Mouse (Mus musculus) liver, embryonic 14.5 days (tissue): ENCODE data around the gene Wif1. TPM values are rescaled to one million over a fixed set of nuclear protein-coding genes. Genes with fewer than 3 reads are reported as not detected.

Experiments used
- ATAC-seq: fragments of 200-750 bp; cut with Nextera tagmentation; 2 replicates; pipeline ENCODE4 v1.8.0; 2017; ENCODE audit warnings: moderate number of reproducible peaks, mild to moderate bottlenecking, moderate library complexity; ENCODE audit not compliant: insufficient read depth
- DNase-seq, 3 experiments: peaks; one replicate each; pipeline ENCODE4 v3.0.0-alpha.2; 2012 to 2013; ENCODE audit warnings: low read depth in 3 of 3, low spot score in 3 of 3
- H3K27ac ChIP-seq: fragments of 300-500 bp; sonication (generic); 2 replicates; pipeline ENCODE4 v1.5.1; 2014; ENCODE audit warnings: moderate library complexity, mild to moderate bottlenecking, control low read depth, inconsistent platforms
- H3K27me3 ChIP-seq: fragments of 300-500 bp; sonication (generic); 2 replicates; pipeline ENCODE4 v1.6.1; 2014; ENCODE audit warnings: mild to moderate bottlenecking, low read length, moderate library complexity; ENCODE audit not compliant: control insufficient read depth, insufficient read depth
- H3K36me3 ChIP-seq: fragments of 300-500 bp; sonication (generic); replicated peaks from 2 replicates; pipeline ENCODE4 v1.6.1; 2014; ENCODE audit warnings: low read depth; ENCODE audit not compliant: control insufficient read depth, insufficient read depth
- H3K4me1 ChIP-seq, 2 experiments: fragments of 200-500 bp in 1 of 2; fragments of 300-500 bp in 1 of 2; sonication (generic) in 1 of 2; replicated peaks; 2 replicates each; pipeline ENCODE4 v1.6.1; 2012 to 2014; ENCODE audit warnings: antibody characterized with exemption in 1 of 2, inconsistent platforms in 1 of 2, low read length in 1 of 2; ENCODE audit not compliant: control insufficient read depth in 2 of 2, insufficient read depth in 2 of 2
- H3K4me2 ChIP-seq: fragments of 300-500 bp; sonication (generic); 2 replicates; pipeline ENCODE4 v1.6.1; 2014; ENCODE audit warnings: low read depth, mild to moderate bottlenecking, control low read depth, moderate library complexity
- H3K4me3 ChIP-seq, 2 experiments: fragments of 200-500 bp in 1 of 2; fragments of 300-500 bp in 1 of 2; sonication (generic) in 1 of 2; 2 replicates each; pipeline ENCODE4 v1.5.1; 2012 to 2014; ENCODE audit warnings: low read depth in 2 of 2, low read length in 2 of 2, mild to moderate bottlenecking in 2 of 2, control low read depth in 1 of 2, inconsistent platforms in 1 of 2, moderate library complexity in 1 of 2; ENCODE audit not compliant: insufficient read depth in 1 of 2
- H3K9ac ChIP-seq: fragments of 300-500 bp; sonication (generic); replicated peaks from 2 replicates; pipeline ENCODE4 v1.6.1; 2014; ENCODE audit warnings: mild to moderate bottlenecking, control low read depth, moderate library complexity
- H3K9me3 ChIP-seq: fragments of 300-500 bp; sonication (generic); 2 replicates; pipeline ENCODE4 v1.6.1; 2016; ENCODE audit warnings: low read length, mixed read lengths; ENCODE audit not compliant: control insufficient read depth
- CTCF ChIP-seq: IDR thresholded peaks from 2 replicates; pipeline ENCODE4 v1.5.1; 2016; ENCODE audit warnings: antibody characterized with exemption, low read depth, control low read depth
- EP300 ChIP-seq: IDR thresholded peaks from 2 replicates; pipeline ENCODE4 v1.6.1; 2016; ENCODE audit warnings: antibody characterized with exemption, low read depth
- WGBS: fragments of 180-500 bp; shearing (Covaris S2); extraction: QIAGEN DNeasy Blood & Tissue Kit; methylation state at CpG from one replicate; pipeline ENCODE4 v1.1.7; 2014; ENCODE audit not compliant: insufficient replicate concordance; 5-methylcytosine and 5-hydroxymethylcytosine counted together
- polyA plus RNA-seq, 2 experiments: library from polyadenylated mRNA; depleted of rRNA in 1 of 2; stranded (reverse) in 1 of 2; unstranded in 1 of 2; fragments of >200 nt; fragmentation: Nextera tagmentation in 1 of 2; extraction: Ambion mirVana in 1 of 2; gene quantifications; 2 replicates each; pipeline versions ENCODE4 v1.2.1 to v1.2.3; 2012 to 2014

The Wif1 gene
- polyA plus RNA-seq, 2 experiments: 0.54 to 0.76 TPM

- H3K27me3 ChIP-seq: no peaks in the 10 kb centered on the region
- H3K36me3 ChIP-seq: no peaks in the 10 kb centered on the region
- DNase-seq (peak; percentile 26 to 36 (median 27)), ATAC-seq (peak; percentile 90)
- H3K9ac ChIP-seq: no peak overlapping the region
- no peak overlapping the region for H3K4me3 ChIP-seq
- TF ChIP-seq EP300 (no peak), CTCF (no peak)
- WGBS: 61% methylated on average over 23 of the region's 23 CpGs
- no peaks in the 10 kb centered on the region for H3K9me3 ChIP-seq
- H3K4me2 ChIP-seq: no peak overlapping the region
- peaks cover 0 to 6% of the 10 kb centered on the region in 2 experiments; a peak in 2 of 4 replicates for H3K4me1 ChIP-seq
- peak overlapping the region; percentile 41; the same call in 1 of the 2 replicates for H3K27ac ChIP-seq
These were observed 25.6 kb downstream of the Wif1 start for GRCm38 (mm10) chr10:121059043-121060003.

GRCm38 (mm10) chr10:121061336-121061835 is 27.6 kb downstream of the Wif1 start:
- Histone ChIP-seq H3K9ac (no peak overlapping the region), H3K4me2 (no peak overlapping the region), H3K27ac (no peak overlapping the region), H3K36me3 (no peaks in the 10 kb centered on the region), H3K9me3 (no peaks in the 10 kb centered on the region), H3K4me1 (peaks cover 0 to 4% of the 10 kb centered on the region in 2 experiments; a peak in 2 of 4 replicates), H3K27me3 (no peaks in the 10 kb centered on the region), H3K4me3 (no peak overlapping the region)
- ATAC-seq: no peak
- DNase-seq: no peak
- WGBS: 72% methylated on average over 5 of the region's 5 CpGs
- TF ChIP-seq EP300 (no peak), CTCF (no peak)

GRCm38 (mm10) chr10:121062704-121063103 is 28.9 kb downstream of the Wif1 start:
- H3K4me3 ChIP-seq: no peak overlapping the region
- no peak overlapping the region for H3K4me2 ChIP-seq
- ATAC-seq (no peak), DNase-seq (no peak)
- WGBS: 84% methylated on average over 8 of the region's 8 CpGs
- H3K36me3 ChIP-seq: no peaks in the 10 kb centered on the region
- TF ChIP-seq EP300: no peak
- TF ChIP-seq CTCF: no peak
- H3K27ac ChIP-seq: no peak overlapping the region
- H3K4me1 ChIP-seq: peaks cover 0 to 4% of the 10 kb centered on the region in 2 experiments; a peak in 2 of 4 replicates
- H3K9ac ChIP-seq: no peak overlapping the region
- H3K27me3 ChIP-seq: no peaks in the 10 kb centered on the region
- H3K9me3 ChIP-seq: no peaks in the 10 kb centered on the region

GRCm38 (mm10) chr10:121067416-121067951 is 33.7 kb downstream of the Wif1 start:
- no peaks in the 10 kb centered on the region for H3K9me3 ChIP-seq
- ATAC-seq (no peak), DNase-seq (no peak)
- no peak overlapping the region for H3K9ac ChIP-seq
- H3K36me3 ChIP-seq: no peaks in the 10 kb centered on the region
- no peak overlapping the region for H3K4me3 ChIP-seq
- H3K4me1 ChIP-seq: no peaks in the 10 kb centered on the region
- H3K27me3 ChIP-seq: no peaks in the 10 kb centered on the region
- TF ChIP-seq CTCF: no peak
- no peak for TF ChIP-seq EP300
- H3K4me2 ChIP-seq: no peak overlapping the region
- WGBS: 72% methylated on average over 7 of the region's 7 CpGs
- H3K27ac ChIP-seq: no peak overlapping the region

GRCm38 (mm10) chr10:121068003-121068402 is 34.2 kb downstream of the Wif1 start:
- no peak for DNase-seq
- H3K4me3 ChIP-seq: no peak overlapping the region
- TF ChIP-seq EP300 (no peak), CTCF (no peak)
- 30% methylated on average over 1 of the region's 1 CpGs for WGBS
- no peak overlapping the region for H3K4me2 ChIP-seq
- H3K9ac ChIP-seq: no peak overlapping the region
- H3K36me3 ChIP-seq: no peaks in the 10 kb centered on the region
- no peaks in the 10 kb centered on the region for H3K9me3 ChIP-seq
- ATAC-seq: no peak
- H3K27ac ChIP-seq: no peak overlapping the region
- H3K4me1 ChIP-seq: no peaks in the 10 kb centered on the region
- H3K27me3 ChIP-seq: no peaks in the 10 kb centered on the region
